Mouse (Mus musculus): ENCODE results near the gene Gm49450.

The Gm49450 gene

GRCm38 (mm10) chr15:98887526-98887925 lies 65.8 kb downstream of the Gm49450 start:
- DNase-seq = no peak

GRCm38 (mm10) chr15:98886667-98887387 lies 66.5 kb downstream of the Gm49450 start:
- no peak for DNase-seq

DNA sequence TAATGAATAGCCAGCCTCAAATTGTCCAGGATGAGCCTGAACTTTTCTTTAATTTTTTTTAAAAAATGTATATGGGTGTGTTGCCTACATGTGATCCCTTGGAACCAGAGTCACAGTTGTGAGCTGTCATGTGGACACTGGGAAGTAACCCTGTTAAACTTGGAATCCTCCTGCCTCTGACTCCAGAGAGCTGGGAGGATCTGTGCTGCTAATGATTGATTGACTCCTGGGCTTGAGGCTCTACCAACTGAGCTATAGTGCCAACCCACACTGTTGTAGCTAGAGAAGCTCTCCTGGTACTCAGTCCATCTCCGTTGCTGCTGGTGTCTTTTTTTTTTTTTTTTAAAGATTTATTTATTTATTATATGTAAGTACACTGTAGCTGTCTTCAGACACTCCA lies 69.2 kb downstream of the Gm49450 start:
- DNase-seq = no peak

DNA sequence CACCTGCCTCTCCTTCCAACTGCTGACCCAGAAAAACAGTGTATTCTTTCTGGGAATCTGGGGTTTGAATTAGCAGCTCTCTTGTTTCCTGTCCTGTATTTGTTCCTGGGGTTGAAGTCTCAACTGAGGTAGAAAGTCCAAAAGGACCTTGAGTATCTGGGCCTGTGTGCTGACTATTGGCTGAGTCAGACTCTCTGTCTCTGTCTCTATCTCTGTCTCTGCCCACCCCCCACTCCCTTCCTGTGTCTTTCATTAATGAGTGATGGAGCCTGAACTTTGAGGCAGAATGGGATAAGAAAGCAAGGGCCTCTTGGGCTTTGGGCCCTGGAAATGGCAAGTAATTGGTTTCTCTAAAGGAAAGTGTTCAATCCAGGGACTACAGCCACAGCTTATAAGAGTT lies 69.7 kb downstream of the Gm49450 start:
- no peak for DNase-seq

Measured in kidney, postnatal 10 days (tissue).